Mouse (Mus musculus): ENCODE measurements at regions not wholly inside any gene's neighbourhood (a gene's known extent, or its start where the extent isn't known, plus 50 kb on each side); places are given as distances from the start of the nearest gene placed in this dataset.

DNA sequence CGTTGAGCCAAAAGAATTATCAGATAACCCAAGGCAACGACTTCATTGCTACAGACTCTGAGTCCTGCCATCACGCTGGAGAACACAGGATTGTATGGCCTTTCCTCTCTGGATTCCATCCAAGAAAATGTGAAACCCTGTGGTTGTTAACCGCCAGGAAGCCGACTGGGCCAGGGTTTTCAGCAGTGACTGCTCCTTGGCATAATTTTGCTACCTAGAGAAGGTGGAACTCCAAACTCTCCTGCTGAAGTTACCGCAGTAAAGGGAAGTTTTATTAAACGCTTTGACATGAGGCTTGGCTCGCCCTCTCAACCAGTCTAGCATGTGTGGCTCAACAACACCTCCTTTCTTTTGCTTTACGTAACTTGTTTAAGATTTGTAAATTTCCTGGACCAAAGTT, 116.9 kb downstream of the Wif1 start:
- Histone ChIP-seq H3K27me3 (ENCODE audit: control insufficient read depth, insufficient read depth, low read length) (no peaks in the 10 kb centered on the region), H3K9me3 (replicated peaks; ENCODE audit: control insufficient read depth, low read length) (no peaks in the 10 kb centered on the region), H3K9ac (ENCODE audit: low read depth, low read length) (no peak overlapping the region), H3K4me3 (ENCODE audit: low read depth, low read length) (no peak overlapping the region), H3K4me2 (no peak overlapping the region), H3K4me1 (ENCODE audit: control insufficient read depth, insufficient read depth, low read length) (no peaks in the 10 kb centered on the region), H3K36me3 (ENCODE audit: control insufficient read depth, insufficient read depth, low read length) (no peaks in the 10 kb centered on the region), H3K27ac (ENCODE audit: low read depth, low read length) (no peak overlapping the region)
- 77% methylated on average over 9 of the region's 9 CpGs for WGBS (ENCODE audit: insufficient replicate concordance)
- no peak for ATAC-seq (replicated peaks; ENCODE audit: insufficient number of reproducible peaks, low FRiP score, low TSS enrichment)

- 0 out of 2 replicates have a peak, but pooled peaks have one; percentile 22 for ATAC-seq (replicated peaks; ENCODE audit: insufficient number of reproducible peaks, low FRiP score, low TSS enrichment)
- no peak overlapping the region for H3K27ac ChIP-seq (ENCODE audit: low read depth, low read length)
- whole genome bisulfite sequencing (ENCODE audit: insufficient replicate concordance) = 38% methylated on average over 4 of the region's 4 CpGs
Observed at GRCm38 (mm10) chr10:121153625-121154024, 119.9 kb downstream of the Wif1 start.

DNA sequence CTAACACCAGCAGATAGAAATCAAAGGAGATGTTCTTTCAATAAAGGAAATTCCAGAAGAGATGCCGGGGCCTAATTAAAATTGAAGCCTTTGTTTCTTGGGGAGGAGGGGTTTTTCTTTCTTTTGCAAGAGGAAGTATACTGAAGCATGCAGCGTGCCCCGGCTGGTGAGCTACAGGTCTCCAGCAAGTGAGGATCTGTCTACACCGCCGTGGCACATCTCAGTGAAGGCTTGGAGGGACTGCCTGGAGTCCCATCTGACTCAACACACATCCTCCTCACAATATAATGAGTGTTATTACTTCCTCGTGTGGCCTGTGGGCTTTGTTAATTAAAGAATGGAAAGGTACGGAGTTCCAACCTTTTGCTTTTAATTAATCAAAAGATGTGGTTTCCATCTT, 126.7 kb downstream of the Wif1 start:
- no peaks in the 10 kb centered on the region for H3K9me3 ChIP-seq (replicated peaks; ENCODE audit: control insufficient read depth, low read length)
- no peak overlapping the region for H3K4me3 ChIP-seq (ENCODE audit: low read depth, low read length)
- H3K27me3 ChIP-seq (ENCODE audit: control insufficient read depth, insufficient read depth, low read length) = no peaks in the 10 kb centered on the region
- H3K27ac ChIP-seq (ENCODE audit: low read depth, low read length) = no peak overlapping the region
- ATAC-seq (replicated peaks; ENCODE audit: insufficient number of reproducible peaks, low FRiP score, low TSS enrichment) = no peak
- no peak overlapping the region for H3K9ac ChIP-seq (ENCODE audit: low read depth, low read length)
- H3K4me1 ChIP-seq (ENCODE audit: control insufficient read depth, insufficient read depth, low read length) = peaks cover 4% of the 10 kb centered on the region; the same call in 1 of the 2 replicates
- no peaks in the 10 kb centered on the region for H3K36me3 ChIP-seq (ENCODE audit: control insufficient read depth, insufficient read depth, low read length)
- WGBS (ENCODE audit: insufficient replicate concordance) = 81% methylated on average over 7 of the region's 7 CpGs
- no peak overlapping the region for H3K4me2 ChIP-seq

More at GRCm38 (mm10) chr10:121153625-121154024, 119.9 kb downstream of the Wif1 start:
- Histone ChIP-seq H3K9ac (ENCODE audit: low read depth, low read length) (no peak overlapping the region), H3K27me3 (ENCODE audit: control insufficient read depth, insufficient read depth, low read length) (no peaks in the 10 kb centered on the region), H3K36me3 (ENCODE audit: control insufficient read depth, insufficient read depth, low read length) (no peaks in the 10 kb centered on the region), H3K4me1 (ENCODE audit: control insufficient read depth, insufficient read depth, low read length) (no peaks in the 10 kb centered on the region), H3K9me3 (replicated peaks; ENCODE audit: control insufficient read depth, low read length) (no peaks in the 10 kb centered on the region), H3K4me2 (no peak overlapping the region), H3K4me3 (ENCODE audit: low read depth, low read length) (no peak overlapping the region)

DNA sequence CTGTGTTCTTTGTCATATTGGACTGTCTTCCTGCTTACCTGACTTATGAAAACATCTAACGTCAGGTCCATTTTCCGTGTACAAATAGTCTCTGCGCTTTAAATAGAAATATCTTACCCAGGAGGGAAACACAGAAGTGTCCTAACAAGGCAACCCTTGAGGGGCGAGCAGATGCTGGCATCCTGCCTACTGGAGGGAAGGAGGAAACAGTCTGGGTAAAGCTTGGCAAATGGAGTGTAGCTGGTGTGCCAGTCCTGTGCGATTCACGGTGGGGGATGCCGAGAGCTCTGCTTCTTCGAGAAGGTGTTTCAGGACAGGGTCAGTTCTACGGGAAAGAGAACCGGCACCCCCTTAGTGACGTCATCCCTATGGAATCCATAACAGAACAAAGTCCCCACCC, 127.4 kb downstream of the Wif1 start:
- ATAC-seq (replicated peaks; ENCODE audit: insufficient number of reproducible peaks, low FRiP score, low TSS enrichment) = no peak
- no peak overlapping the region for H3K9ac ChIP-seq (ENCODE audit: low read depth, low read length)
- 61% methylated on average over 11 of the region's 11 CpGs for WGBS (ENCODE audit: insufficient replicate concordance)
- H3K4me3 ChIP-seq (ENCODE audit: low read depth, low read length) = no peak overlapping the region
- H3K4me2 ChIP-seq = no peak overlapping the region
- H3K36me3 ChIP-seq (ENCODE audit: control insufficient read depth, insufficient read depth, low read length) = no peaks in the 10 kb centered on the region
- H3K4me1 ChIP-seq (ENCODE audit: control insufficient read depth, insufficient read depth, low read length) = peaks cover 4% of the 10 kb centered on the region; the same call in 1 of the 2 replicates
- no peak overlapping the region for H3K27ac ChIP-seq (ENCODE audit: low read depth, low read length)
- H3K9me3 ChIP-seq (replicated peaks; ENCODE audit: control insufficient read depth, low read length) = no peaks in the 10 kb centered on the region
- H3K27me3 ChIP-seq (ENCODE audit: control insufficient read depth, insufficient read depth, low read length) = no peaks in the 10 kb centered on the region

GRCm38 (mm10) chr10:121174022-121174421, 140.3 kb downstream of the Wif1 start:
- Histone ChIP-seq H3K27ac (ENCODE audit: low read depth, low read length) (no peak overlapping the region), H3K36me3 (ENCODE audit: control insufficient read depth, insufficient read depth, low read length) (no peaks in the 10 kb centered on the region), H3K9ac (ENCODE audit: low read depth, low read length) (no peak overlapping the region), H3K4me2 (no peak overlapping the region), H3K4me1 (ENCODE audit: control insufficient read depth, insufficient read depth, low read length) (no peaks in the 10 kb centered on the region), H3K4me3 (ENCODE audit: low read depth, low read length) (no peak overlapping the region), H3K27me3 (ENCODE audit: control insufficient read depth, insufficient read depth, low read length) (no peaks in the 10 kb centered on the region), H3K9me3 (replicated peaks; ENCODE audit: control insufficient read depth, low read length) (no peaks in the 10 kb centered on the region)
- no peak for ATAC-seq (replicated peaks; ENCODE audit: insufficient number of reproducible peaks, low FRiP score, low TSS enrichment)
- WGBS (ENCODE audit: insufficient replicate concordance) = 82% methylated on average over 9 of the region's 9 CpGs

- 84% methylated on average over 7 of the region's 7 CpGs for WGBS (ENCODE audit: insufficient replicate concordance)
- no peaks in the 10 kb centered on the region for H3K27me3 ChIP-seq (ENCODE audit: control insufficient read depth, insufficient read depth, low read length)
- H3K36me3 ChIP-seq (ENCODE audit: control insufficient read depth, insufficient read depth, low read length) = no peaks in the 10 kb centered on the region
- no peak overlapping the region for H3K9ac ChIP-seq (ENCODE audit: low read depth, low read length)
- H3K9me3 ChIP-seq (replicated peaks; ENCODE audit: control insufficient read depth, low read length) = no peaks in the 10 kb centered on the region
- H3K27ac ChIP-seq (ENCODE audit: low read depth, low read length) = no peak overlapping the region
- no peak overlapping the region for H3K4me3 ChIP-seq (ENCODE audit: low read depth, low read length)
- no peaks in the 10 kb centered on the region for H3K4me1 ChIP-seq (ENCODE audit: control insufficient read depth, insufficient read depth, low read length)
- no peak for ATAC-seq (replicated peaks; ENCODE audit: insufficient number of reproducible peaks, low FRiP score, low TSS enrichment)
- H3K4me2 ChIP-seq = no peak overlapping the region
Observed at GRCm38 (mm10) chr10:121189139-121189538, 155.4 kb downstream of the Wif1 start.

DNA sequence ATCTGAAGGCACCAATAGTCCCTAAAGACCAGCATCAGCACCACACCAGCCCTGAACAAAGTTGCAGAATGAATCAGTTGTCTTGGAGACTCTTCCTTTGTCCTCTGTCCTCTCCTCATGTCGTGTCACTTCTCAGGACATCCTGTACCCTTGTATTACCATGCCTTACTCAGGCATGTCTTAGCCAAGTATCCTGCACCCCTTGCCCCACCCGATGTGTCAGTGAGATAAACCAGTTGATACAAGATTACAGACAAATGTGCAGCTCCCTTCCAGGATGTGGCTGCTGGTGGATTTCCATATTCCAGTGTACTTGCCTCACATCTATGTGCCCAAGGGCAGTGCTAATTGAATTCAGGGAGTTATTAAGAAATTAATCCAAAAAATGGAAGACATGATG, 151.8 kb downstream of the Tbc1d30 start:
- no peaks in the 10 kb centered on the region for H3K27me3 ChIP-seq (ENCODE audit: control insufficient read depth, insufficient read depth, low read length)
- WGBS (ENCODE audit: insufficient replicate concordance) = 50% methylated on average over 2 of the region's 2 CpGs
- H3K4me1 ChIP-seq (ENCODE audit: control insufficient read depth, insufficient read depth, low read length) = no peaks in the 10 kb centered on the region; the same call in 1 of the 2 replicates
- no peak for ATAC-seq (replicated peaks; ENCODE audit: insufficient number of reproducible peaks, low FRiP score, low TSS enrichment)
- H3K4me2 ChIP-seq = no peak overlapping the region
- no peak overlapping the region for H3K27ac ChIP-seq (ENCODE audit: low read depth, low read length)
- H3K9ac ChIP-seq (ENCODE audit: low read depth, low read length) = no peak overlapping the region
- no peaks in the 10 kb centered on the region for H3K36me3 ChIP-seq (ENCODE audit: control insufficient read depth, insufficient read depth, low read length)
- H3K4me3 ChIP-seq (ENCODE audit: low read depth, low read length) = no peak overlapping the region
- H3K9me3 ChIP-seq (replicated peaks; ENCODE audit: control insufficient read depth, low read length) = no peaks in the 10 kb centered on the region

DNA sequence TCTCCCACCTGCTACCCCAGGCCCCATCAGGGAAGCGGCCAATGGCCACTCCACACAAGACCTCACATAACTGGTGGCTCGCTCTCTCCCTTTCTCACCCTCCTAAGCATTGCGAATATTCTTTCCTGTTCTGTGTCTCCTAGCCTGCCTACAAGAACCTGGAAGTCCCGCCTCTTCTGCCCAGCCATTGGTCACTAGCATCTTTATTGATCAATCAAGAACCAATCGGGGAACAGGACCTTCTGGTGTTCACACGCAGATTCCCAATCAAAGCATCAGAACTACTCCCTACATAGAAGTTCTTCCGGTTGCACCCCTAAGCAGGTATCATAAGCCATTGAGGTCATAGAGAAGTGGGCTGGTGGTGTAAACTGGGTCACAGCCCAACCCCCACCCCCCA, 148.5 kb downstream of the Tbc1d30 start:
- H3K27me3 ChIP-seq (ENCODE audit: control insufficient read depth, insufficient read depth, low read length) = no peaks in the 10 kb centered on the region
- WGBS (ENCODE audit: insufficient replicate concordance) = 81% methylated on average over 7 of the region's 7 CpGs
- H3K4me1 ChIP-seq (ENCODE audit: control insufficient read depth, insufficient read depth, low read length) = no peaks in the 10 kb centered on the region; the same call in 1 of the 2 replicates
- no peak overlapping the region for H3K4me2 ChIP-seq
- H3K9ac ChIP-seq (ENCODE audit: low read depth, low read length) = no peak overlapping the region
- H3K36me3 ChIP-seq (ENCODE audit: control insufficient read depth, insufficient read depth, low read length) = no peaks in the 10 kb centered on the region
- ATAC-seq (replicated peaks; ENCODE audit: insufficient number of reproducible peaks, low FRiP score, low TSS enrichment) = no peak
- H3K9me3 ChIP-seq (replicated peaks; ENCODE audit: control insufficient read depth, low read length) = no peaks in the 10 kb centered on the region
- H3K4me3 ChIP-seq (ENCODE audit: low read depth, low read length) = no peak overlapping the region
- H3K27ac ChIP-seq (ENCODE audit: low read depth, low read length) = no peak overlapping the region

GRCm38 (mm10) chr10:121205551-121205950, 145.5 kb downstream of the Tbc1d30 start:
- WGBS (ENCODE audit: insufficient replicate concordance) = 83% methylated on average over 11 of the region's 11 CpGs
- Histone ChIP-seq H3K4me3 (ENCODE audit: low read depth, low read length) (no peak overlapping the region), H3K9ac (ENCODE audit: low read depth, low read length) (no peak overlapping the region), H3K4me1 (ENCODE audit: control insufficient read depth, insufficient read depth, low read length) (no peaks in the 10 kb centered on the region; the same call in 1 of the 2 replicates), H3K4me2 (no peak overlapping the region), H3K9me3 (replicated peaks; ENCODE audit: control insufficient read depth, low read length) (no peaks in the 10 kb centered on the region), H3K27me3 (ENCODE audit: control insufficient read depth, insufficient read depth, low read length) (no peaks in the 10 kb centered on the region), H3K36me3 (ENCODE audit: control insufficient read depth, insufficient read depth, low read length) (no peaks in the 10 kb centered on the region), H3K27ac (ENCODE audit: low read depth, low read length) (no peak overlapping the region)
- no peak for ATAC-seq (replicated peaks; ENCODE audit: insufficient number of reproducible peaks, low FRiP score, low TSS enrichment)
